Mouse (Mus musculus): ENCODE data around the gene Exoc6b. TPM values are rescaled to one million over a fixed set of nuclear protein-coding genes. Genes with fewer than 3 reads are reported as not detected.
"Not testable (repeated sequence)": the region's sequence is repeated elsewhere in the genome, so short reads cannot be mapped to it uniquely, and the experiment has no call there.

The Exoc6b gene
- 22.1 and 22.8 TPM in 2 replicates for polyA plus RNA-seq (2016; fragmentation: Nextera tagmentation; extraction: Ambion mirVana)

- peak within 1 kb of the TSS; percentile 90 for H3K4me2 ChIP-seq
- H3K9ac ChIP-seq: peak within 1 kb of the TSS; percentile 88
- H3K27me3 ChIP-seq (replicated peaks): no peaks in the 10 kb centered on the region
- ATAC-seq (ENCODE audit: insufficient number of reproducible peaks, low FRiP score): peak; percentile 95
- peaks cover 10% of the 10 kb centered on the region for H3K4me1 ChIP-seq (replicated peaks)
- peak within 1 kb of the TSS; percentile 75 for H3K4me3 ChIP-seq
- under 1% methylated on average over 61 of the region's 63 CpGs for WGBS
- H3K36me3 ChIP-seq: no peaks in the 10 kb centered on the region
- peak within 1 kb of the TSS; percentile 48 for H3K27ac ChIP-seq (ENCODE audit: poor library complexity, severe bottlenecking)
- no peaks in the 10 kb centered on the region for H3K9me3 ChIP-seq (replicated peaks)
These were observed at the start of gene Exoc6b for GRCm38 (mm10) chr6:85069023-85069985. Gene Exoc6b (minus strand): TSS chr6:85069513.

- peak; percentile 63; the same call in 1 of the 2 replicates for ATAC-seq (ENCODE audit: insufficient number of reproducible peaks, low FRiP score)
These were observed 48.5 kb upstream of the Exoc6b start for GRCm38 (mm10) chr6:85117545-85118511.

GRCm38 (mm10) chr6:85105033-85105615, 35.8 kb upstream of the Exoc6b start:
- Histone ChIP-seq H3K9ac (no peak overlapping the region), H3K4me2 (no peak overlapping the region), H3K27me3 (replicated peaks) (no peaks in the 10 kb centered on the region), H3K4me1 (replicated peaks) (peaks cover 3% of the 10 kb centered on the region; the same call in 1 of the 2 replicates), H3K9me3 (replicated peaks) (no peaks in the 10 kb centered on the region), H3K36me3 (no peaks in the 10 kb centered on the region), H3K27ac (ENCODE audit: poor library complexity, severe bottlenecking) (no peak overlapping the region), H3K4me3 (no peak overlapping the region)
- WGBS: 83% methylated on average over 10 of the region's 10 CpGs
- no peak for ATAC-seq (ENCODE audit: insufficient number of reproducible peaks, low FRiP score)

More at GRCm38 (mm10) chr6:85117545-85118511, 48.5 kb upstream of the Exoc6b start:
- not testable (repeated sequence) for H3K9ac ChIP-seq; H3K27me3 ChIP-seq (replicated peaks); H3K9me3 ChIP-seq (replicated peaks); H3K36me3 ChIP-seq; H3K27ac ChIP-seq (ENCODE audit: poor library complexity, severe bottlenecking); H3K4me3 ChIP-seq; H3K4me1 ChIP-seq (replicated peaks); H3K4me2 ChIP-seq
- WGBS: 28% methylated on average over 10 of the region's 11 CpGs

- Histone ChIP-seq H3K4me2 (no peak overlapping the region), H3K36me3 (no peaks in the 10 kb centered on the region), H3K9me3 (replicated peaks) (no peaks in the 10 kb centered on the region), H3K27me3 (replicated peaks) (no peaks in the 10 kb centered on the region), H3K4me1 (replicated peaks) (peaks cover 3% of the 10 kb centered on the region; the same call in 1 of the 2 replicates), H3K9ac (no peak overlapping the region), H3K4me3 (no peak overlapping the region), H3K27ac (ENCODE audit: poor library complexity, severe bottlenecking) (no peak overlapping the region)
- 88% methylated on average over 3 of the region's 3 CpGs for WGBS
- no peak for ATAC-seq (ENCODE audit: insufficient number of reproducible peaks, low FRiP score)
These were observed 34.0 kb upstream of the Exoc6b start for GRCm38 (mm10) chr6:85103321-85103720.

GRCm38 (mm10) chr6:85096441-85096840, 27.1 kb upstream of the Exoc6b start:
- WGBS: 62% methylated on average over 2 of the region's 2 CpGs
- Histone ChIP-seq H3K9me3 (replicated peaks) (no peaks in the 10 kb centered on the region), H3K27ac (ENCODE audit: poor library complexity, severe bottlenecking) (no peak overlapping the region), H3K36me3 (no peaks in the 10 kb centered on the region), H3K9ac (no peak overlapping the region), H3K4me1 (replicated peaks) (peaks cover 3% of the 10 kb centered on the region; the same call in 1 of the 2 replicates), H3K27me3 (replicated peaks) (no peaks in the 10 kb centered on the region), H3K4me2 (no peak overlapping the region), H3K4me3 (no peak overlapping the region)
- no peak for ATAC-seq (ENCODE audit: insufficient number of reproducible peaks, low FRiP score)

- H3K9ac ChIP-seq: no peak overlapping the region
- no peak overlapping the region for H3K4me3 ChIP-seq
- H3K27me3 ChIP-seq (replicated peaks): no peaks in the 10 kb centered on the region
- ATAC-seq (ENCODE audit: insufficient number of reproducible peaks, low FRiP score): no peak
- no peak overlapping the region for H3K4me2 ChIP-seq
- no peak overlapping the region for H3K27ac ChIP-seq (ENCODE audit: poor library complexity, severe bottlenecking)
- WGBS: 65% methylated on average over 4 of the region's 4 CpGs
- H3K9me3 ChIP-seq (replicated peaks): no peaks in the 10 kb centered on the region
- peaks cover 16% of the 10 kb centered on the region for H3K4me1 ChIP-seq (replicated peaks)
- H3K36me3 ChIP-seq: no peaks in the 10 kb centered on the region
These were observed 18.1 kb upstream of the Exoc6b start for GRCm38 (mm10) chr6:85087425-85087824.

GRCm38 (mm10) chr6:85086645-85087044, 17.3 kb upstream of the Exoc6b start:
- Histone ChIP-seq H3K4me2 (no peak overlapping the region), H3K4me3 (no peak overlapping the region), H3K9me3 (replicated peaks) (no peaks in the 10 kb centered on the region), H3K4me1 (replicated peaks) (peaks cover 16% of the 10 kb centered on the region), H3K27ac (ENCODE audit: poor library complexity, severe bottlenecking) (no peak overlapping the region), H3K27me3 (replicated peaks) (no peaks in the 10 kb centered on the region; the same call in 1 of the 2 replicates), H3K36me3 (no peaks in the 10 kb centered on the region), H3K9ac (no peak overlapping the region)
- 48% methylated on average over 3 of the region's 3 CpGs for WGBS
- no peak for ATAC-seq (ENCODE audit: insufficient number of reproducible peaks, low FRiP score)

- not testable (repeated sequence) for H3K9me3 ChIP-seq (replicated peaks); ATAC-seq (ENCODE audit: insufficient number of reproducible peaks, low FRiP score); H3K9ac ChIP-seq; H3K4me3 ChIP-seq; H3K4me2 ChIP-seq; H3K4me1 ChIP-seq (replicated peaks); H3K36me3 ChIP-seq; H3K27ac ChIP-seq (ENCODE audit: poor library complexity, severe bottlenecking); H3K27me3 ChIP-seq (replicated peaks)
- 76% methylated on average over 29 of the region's 29 CpGs for WGBS
These were observed 6.9 kb upstream of the Exoc6b start for GRCm38 (mm10) chr6:85076179-85076720.

GRCm38 (mm10) chr6:85074996-85075395, 5.7 kb upstream of the Exoc6b start:
- 32% methylated on average over 2 of the region's 2 CpGs for WGBS
- Histone ChIP-seq H3K27ac (ENCODE audit: poor library complexity, severe bottlenecking) (no peak overlapping the region), H3K27me3 (replicated peaks) (no peaks in the 10 kb centered on the region), H3K4me1 (replicated peaks) (no peaks in the 10 kb centered on the region), H3K9me3 (replicated peaks) (no peaks in the 10 kb centered on the region), H3K9ac (no peak overlapping the region), H3K4me3 (no peak overlapping the region), H3K4me2 (no peak overlapping the region), H3K36me3 (no peaks in the 10 kb centered on the region)
- ATAC-seq (ENCODE audit: insufficient number of reproducible peaks, low FRiP score): no peak

- peak overlapping the region; percentile 75 for H3K4me3 ChIP-seq
- H3K9me3 ChIP-seq (replicated peaks): no peaks in the 10 kb centered on the region
- H3K27ac ChIP-seq (ENCODE audit: poor library complexity, severe bottlenecking): peak overlapping the region; percentile 48
- no peaks in the 10 kb centered on the region for H3K36me3 ChIP-seq
- ATAC-seq (ENCODE audit: insufficient number of reproducible peaks, low FRiP score): no peak; the same call in 1 of the 2 replicates
- 4% methylated on average over 17 of the region's 17 CpGs for WGBS
- peak overlapping the region; percentile 88 for H3K9ac ChIP-seq
- H3K4me1 ChIP-seq (replicated peaks): peaks cover 10% of the 10 kb centered on the region
- no peaks in the 10 kb centered on the region for H3K27me3 ChIP-seq (replicated peaks)
- H3K4me2 ChIP-seq: peak overlapping the region; percentile 90
These were observed 841 bp downstream of the Exoc6b start for GRCm38 (mm10) chr6:85068322-85069022.

Measured in heart, embryonic 12.5 days (tissue).